Mouse (Mus musculus): Measurements from ENCODE around the gene Snx25.

DNA sequence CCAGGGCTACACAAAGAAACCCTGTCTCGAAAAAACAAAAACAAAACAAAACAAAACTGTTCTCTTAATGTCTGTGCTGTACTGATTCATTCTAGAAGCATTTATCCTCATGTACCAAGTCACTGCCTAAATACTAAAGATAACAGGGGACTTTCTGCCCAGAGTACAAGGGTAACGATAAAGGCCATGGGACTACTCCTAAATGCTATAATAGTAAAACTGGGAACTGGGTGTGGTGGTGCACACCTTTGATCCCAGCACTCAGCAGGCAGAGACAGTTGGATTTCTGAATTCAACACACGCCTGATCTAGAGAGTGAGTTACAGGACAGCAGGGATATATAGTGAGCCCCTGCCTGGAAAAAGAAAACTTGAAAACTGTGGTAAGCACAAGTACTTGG, 10.3 kb downstream of the Snx25 start:
- TF ChIP-seq CTCF (IDR thresholded peaks at IDR 0.05; ENCODE audit: low read depth) (no peak), EP300 (IDR thresholded peaks at IDR 0.05; ENCODE audit: low read depth) (no peak)
